Mouse (Mus musculus) T-helper 17 cell (primary cell): ENCODE measurements around the gene Sik3.
"Not testable (repeated sequence)": the region's sequence is repeated elsewhere in the genome, so short reads cannot be mapped to it uniquely, and the experiment has no call there.

Source experiments
- in situ Hi-C, 2 experiments: fragments of 300-600 bp; cut with MboI, MseI; formaldehyde crosslinking; loops; 1 replicate in 1 of 2; 2 replicates in 1 of 2; pipeline ENCODE4 v1.15.1; 2025; ENCODE audit warnings: high pct_unique_total_duplicates in 2 of 2

The Sik3 gene

DNA sequence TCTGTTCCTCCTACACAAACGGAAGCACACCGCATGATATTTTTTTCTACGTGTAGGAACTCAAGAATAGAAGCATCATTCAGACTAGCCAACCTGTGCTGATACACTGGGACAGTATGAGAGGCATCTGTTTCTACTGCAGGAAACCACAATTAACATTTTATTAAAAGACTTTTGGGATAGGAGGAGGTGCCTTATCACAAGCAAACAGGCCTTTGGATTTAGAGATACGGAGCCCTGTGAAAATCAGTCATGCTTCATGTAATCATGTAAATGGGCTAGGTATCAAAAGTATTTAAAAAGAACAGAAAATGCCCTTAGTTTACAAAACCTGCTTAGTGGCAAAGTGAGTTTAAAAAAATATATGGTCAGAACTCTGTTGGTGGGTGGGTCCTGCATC, 136.1 kb downstream of the Sik3 start:
- in situ Hi-C loops, result no loop called here

DNA sequence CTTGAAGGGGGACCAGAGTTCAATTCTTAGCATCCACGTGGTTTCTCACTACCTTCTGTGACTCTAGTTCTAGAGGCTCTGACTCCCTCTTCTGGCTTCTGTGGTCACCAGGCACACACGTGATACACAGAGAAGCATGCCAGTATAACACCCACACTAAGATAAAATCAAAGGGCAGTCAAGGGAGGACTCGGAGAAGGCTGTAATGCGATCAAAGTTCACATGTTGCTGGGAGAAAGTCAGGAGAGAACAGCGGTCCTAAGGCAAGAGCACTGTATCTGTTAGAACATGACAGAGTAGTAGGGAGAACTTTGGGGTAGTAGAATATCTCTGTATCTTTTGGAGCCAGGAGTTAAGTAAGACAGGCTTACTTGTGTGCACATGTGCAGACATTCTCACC, 136.8 kb downstream of the Sik3 start:
- in situ Hi-C loops, result no loop called here

DNA sequence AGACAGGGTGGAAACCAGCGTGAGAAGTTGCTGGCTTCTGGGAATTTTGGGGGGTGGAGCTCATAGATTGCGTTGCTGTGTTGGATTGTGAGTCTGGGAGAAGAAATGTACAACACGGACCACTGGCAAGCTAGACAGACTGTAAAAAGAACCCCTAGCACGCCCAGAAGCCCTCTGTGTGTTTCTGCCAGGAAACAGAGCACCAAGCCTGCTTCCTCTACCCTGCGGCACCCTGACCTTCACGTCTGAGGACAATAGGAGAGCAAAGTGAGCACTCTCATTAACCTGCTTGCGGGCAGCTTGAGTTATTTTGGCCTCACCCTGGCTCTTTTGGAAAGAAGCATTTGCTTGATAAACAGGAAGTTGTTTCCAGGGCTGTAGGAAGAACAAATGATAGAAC, 137.5 kb downstream of the Sik3 start:
- in situ Hi-C loops, result no loop called here

DNA sequence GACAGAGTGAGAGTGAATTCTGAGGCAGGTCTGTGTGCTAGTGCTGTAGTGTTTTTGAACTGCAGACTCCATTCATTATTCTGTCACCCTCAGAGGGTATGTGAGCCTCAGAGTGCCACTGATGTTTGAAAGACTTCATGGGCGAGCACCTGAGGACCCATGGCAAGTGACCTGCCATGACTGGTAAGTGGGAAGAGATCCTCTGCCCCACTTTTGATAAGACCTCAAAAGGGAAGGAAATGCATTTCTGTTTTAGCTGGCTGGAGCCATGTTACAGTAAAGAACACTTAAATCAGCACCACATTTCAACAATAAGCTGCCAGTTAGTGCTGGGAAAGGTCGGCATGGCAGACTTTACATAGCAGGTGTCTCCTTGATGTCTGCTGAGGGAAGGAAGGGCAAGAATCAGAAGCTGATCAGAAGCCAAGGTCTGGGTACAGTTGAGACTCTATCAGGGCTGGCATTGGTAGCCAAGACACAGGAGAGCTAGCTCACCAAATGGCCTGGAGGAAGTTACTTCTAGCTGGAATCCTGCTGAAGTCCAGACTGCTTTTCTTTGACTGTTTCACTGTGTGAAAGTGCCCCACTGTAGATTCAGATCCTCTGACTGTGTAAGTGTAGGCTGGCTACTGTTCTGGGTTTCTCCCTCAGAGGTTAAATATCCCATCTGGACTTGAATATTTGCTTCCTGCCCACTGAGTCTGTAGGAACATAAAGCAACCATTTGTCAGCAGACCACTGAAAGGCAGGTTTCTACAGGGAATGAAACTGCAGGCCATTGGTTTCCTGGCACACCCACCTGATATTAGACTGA, 138.5 kb downstream of the Sik3 start:
- in situ Hi-C loops, result no loop called here

DNA sequence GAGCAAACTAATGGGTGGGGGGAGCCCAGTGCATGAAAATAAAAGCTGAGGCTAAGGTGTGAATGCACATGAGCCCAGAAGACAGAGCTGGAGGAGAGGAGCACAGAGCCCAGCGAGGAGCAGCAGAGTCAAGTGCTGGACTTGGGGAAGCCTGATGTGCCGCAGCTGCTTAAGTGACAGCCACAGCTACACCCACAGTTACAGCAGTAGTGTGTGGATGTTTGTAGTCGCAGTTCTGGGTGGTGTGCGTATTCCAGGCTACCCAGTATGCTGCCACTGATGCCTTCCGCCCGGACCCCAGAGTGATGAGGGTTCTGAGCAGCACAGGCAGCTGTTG, 139.1 kb downstream of the Sik3 start:
- in situ Hi-C loops, result no loop called here

DNA sequence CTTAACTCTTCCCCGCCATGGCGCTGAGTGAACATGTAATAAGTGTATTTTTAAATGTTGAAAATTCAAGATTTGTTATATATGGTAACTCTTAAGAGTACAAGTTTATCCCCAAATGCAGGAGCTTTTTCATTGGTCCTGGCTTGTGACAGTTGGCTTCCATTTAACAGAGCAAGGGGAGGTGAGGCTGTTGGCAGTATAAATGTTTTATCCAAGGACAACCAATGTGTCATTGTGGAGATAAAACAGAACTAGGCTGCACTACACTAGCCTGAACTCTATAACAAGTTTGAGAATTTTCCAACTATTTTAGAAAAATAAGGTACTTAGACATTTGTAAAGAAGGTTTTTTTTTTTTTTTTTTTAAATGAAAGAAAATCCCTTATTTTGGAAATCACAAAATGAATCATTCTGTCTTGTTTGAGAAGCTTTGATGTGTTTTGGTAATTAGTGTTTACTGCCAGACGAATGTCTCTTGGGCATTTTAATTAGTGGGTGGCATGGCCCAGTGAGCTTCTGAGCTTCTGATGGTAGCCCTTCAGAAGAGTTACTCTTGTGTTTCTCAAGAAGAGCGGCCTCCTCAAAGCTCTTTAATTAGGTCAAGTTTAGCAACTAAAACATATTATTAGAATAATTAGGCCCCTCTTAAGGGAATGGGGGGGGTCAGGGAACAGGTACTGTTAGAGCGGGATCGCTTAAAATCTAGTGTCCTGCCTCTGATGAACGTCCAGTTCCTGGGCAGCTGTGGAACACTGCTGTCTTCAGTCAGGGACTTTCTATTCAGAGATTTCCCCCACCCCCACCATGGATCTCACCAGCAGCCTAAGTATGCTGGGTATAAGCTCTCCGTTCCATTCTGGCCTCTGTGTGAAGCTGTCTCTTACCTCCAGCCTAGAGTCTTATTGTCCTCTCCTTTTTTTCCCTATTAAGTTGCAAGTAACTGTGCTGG, 139.7 kb downstream of the Sik3 start:
- in situ Hi-C loops, result no loop called here

DNA sequence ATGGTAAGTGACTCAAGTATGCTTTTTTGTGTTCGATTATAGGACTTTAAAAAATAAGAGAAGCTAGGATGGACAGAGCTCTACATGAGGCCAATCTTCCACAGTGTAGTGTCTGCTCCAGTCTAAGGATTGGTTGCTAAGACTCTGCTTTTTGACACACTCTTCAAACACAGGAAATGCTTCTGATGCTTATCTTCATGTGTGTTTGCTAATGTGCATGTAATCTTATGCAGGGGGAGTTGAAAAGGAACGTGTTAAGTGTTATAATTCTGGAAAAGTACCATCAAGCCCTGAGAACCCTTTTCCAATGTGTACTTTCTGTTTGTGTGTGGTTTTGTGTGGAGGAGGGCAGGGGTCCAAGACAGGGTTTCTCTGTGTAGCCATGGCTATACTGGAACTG, 141.8 kb downstream of the Sik3 start:
- in situ Hi-C loops, result no loop called here

DNA sequence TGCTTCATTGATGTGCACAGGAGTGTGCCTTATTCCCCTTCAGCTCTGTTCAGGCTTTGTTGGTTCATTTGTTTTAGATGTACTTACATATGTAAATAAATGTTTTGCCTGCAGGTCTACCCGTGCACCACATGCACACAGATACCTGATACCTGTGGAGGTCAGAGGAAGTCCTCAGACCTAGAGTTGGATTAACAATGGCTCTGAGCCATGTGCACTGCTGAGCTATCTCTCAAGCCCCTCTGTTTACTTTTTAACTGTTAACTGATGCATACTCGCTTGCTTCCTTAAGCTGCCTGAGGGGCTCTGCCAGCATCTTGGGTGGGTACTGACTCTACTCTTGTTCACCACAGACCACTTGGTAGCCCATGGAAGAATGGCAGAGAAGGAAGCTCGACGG, 142.4 kb downstream of the Sik3 start:
- in situ Hi-C loops, result no loop called here

DNA sequence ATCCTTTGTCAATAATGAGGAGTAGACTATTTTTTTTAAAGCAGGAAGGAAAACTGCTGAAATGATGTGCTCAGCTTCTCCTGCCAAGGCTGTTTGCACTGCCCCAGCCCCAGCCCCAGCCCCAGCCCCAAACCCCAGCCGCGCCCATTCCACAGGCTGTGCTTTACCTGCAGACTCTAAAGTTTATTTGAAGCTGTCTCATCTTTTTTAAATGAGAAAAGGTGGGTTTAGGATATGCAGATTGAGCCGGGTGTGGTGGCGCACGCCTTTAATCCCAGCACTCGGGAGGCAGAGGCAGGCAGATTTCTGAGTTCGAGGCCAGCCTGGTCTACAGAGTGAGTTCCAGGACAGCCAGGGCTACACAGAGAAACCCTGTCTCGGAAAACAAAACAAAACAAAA, 143.2 kb downstream of the Sik3 start:
- in situ Hi-C loops, result not testable (repeated sequence)

DNA sequence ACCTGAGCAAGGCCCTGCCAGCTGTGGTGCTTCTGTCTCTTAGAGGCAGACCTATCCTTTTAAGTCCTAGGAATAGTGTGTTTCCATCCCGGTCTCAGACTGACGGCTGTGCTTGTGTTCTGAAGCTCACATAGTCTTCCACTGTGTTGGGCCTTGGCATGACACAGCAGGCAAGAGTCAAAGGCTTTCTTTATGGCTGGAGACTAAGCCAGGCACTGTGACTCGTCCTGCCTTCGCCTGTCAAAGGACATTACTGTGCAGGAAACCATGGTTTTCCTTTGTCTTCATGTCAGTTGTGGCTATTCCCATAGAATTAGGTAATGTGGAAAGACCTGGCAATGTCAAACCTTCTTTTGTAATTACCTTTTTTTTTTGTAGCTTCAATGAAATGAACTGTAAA, 144.1 kb downstream of the Sik3 start:
- in situ Hi-C loops, result no loop called here

DNA sequence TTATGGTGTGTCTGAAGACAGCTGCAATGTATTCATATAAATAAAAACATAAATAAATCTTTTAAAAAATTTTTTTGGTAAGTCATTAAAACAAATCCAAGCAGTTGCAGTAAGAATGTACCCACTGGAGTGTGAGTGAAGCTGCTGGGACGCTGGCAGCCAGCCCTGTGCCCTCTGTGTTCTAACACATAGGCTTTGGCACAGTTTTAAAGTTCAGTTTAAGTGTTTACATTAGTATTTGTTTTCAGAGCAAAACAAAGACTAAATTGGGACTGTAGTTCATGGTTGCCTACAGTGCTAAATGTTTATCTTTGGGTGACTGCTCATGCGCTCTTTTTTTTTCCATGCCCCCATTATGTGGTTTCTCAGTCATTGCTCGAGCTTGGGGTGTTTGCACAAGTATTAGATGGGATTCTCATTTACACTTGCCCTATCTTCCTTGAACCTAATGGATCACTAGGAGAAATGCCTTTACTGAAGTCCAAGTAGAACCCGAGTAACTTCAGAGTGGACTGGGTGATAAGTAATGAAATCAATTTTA, 145.7 kb downstream of the Sik3 start:
- in situ Hi-C loops, result no loop called here

DNA sequence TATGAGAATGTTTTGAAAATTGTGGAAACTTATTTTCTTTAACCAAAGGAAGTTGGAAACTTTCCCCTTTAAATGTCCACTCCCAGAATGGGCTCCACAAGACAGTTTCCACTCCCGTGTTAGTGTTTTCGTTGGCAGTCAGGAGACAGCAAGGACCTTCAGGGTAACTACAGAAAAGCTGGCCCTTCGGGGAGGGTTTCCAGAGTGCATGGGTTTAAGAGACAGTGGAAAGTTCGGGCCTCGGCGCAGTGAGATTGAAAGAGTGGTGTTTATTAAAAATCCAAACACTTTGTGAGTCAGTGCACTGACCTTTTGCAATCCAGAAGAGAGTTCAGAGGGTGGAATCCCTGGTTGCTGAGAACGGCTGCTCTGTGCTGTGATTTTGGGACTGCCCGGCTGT, 150.8 kb downstream of the Sik3 start:
- in situ Hi-C loops, result no loop called here

DNA sequence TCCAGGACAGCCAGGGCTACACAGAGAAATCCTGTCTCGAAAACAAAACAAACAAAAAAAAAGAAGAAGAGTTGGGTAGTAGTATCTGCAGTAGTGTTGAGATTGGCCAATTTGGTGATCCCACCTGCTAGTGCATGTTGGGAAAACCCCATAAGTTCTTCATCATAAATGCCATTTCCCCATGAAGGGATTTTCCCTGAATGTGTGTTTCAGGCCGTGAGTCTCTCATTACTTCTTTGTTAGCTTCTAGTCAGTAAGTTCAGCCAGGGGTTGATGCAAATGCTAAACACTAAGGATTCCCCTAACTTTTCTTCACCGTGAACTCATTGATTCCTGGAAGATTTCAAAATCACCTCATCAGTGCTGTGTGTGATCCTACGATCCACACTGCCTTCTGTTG, 156.2 kb downstream of the Sik3 start:
- in situ Hi-C loops, result no loop called here

DNA sequence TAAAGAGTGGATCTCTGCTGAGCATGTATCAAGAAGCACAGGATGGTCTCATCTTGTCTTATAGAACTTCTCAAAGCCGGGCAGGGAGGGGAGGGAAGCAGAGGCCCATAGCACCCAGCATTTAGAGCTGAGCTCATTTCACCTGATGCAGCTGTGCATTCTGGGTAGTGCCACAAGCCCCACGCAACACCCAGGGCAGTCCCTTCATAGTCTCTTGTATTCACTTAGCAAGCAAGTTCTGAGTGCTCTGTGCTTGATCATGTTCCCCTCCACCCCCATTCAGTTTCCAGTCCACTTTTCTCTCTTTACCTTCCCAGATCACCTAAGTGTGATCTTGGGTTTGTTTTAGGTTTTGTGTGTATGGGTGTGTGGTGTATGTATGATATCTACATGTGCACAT, 159.6 kb downstream of the Sik3 start:
- in situ Hi-C loops, result loop anchor here in 1 of 2 experiments (5.0 kb wide), 1 partner anchor 50 kb away; no protein-coding TSS in a partner anchor

DNA sequence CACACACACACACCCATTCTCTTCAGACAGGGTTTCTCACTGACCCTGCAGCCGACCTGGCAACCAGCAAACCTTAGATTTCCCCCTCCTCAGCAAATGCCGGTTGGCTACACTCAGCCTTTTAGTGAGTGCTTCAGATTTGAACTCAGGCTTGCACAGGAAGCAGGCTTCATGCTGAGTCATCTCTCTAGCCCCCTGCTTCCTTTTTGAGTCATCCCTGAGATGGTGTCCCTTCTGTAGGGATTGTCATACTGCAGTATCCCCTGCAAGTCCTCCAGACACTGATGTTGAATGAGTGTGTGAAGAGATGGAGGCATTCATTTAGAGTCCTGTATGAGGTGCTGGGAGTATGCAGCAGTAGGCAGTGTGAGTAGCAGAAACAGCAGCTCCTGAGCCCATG, 160.3 kb downstream of the Sik3 start:
- in situ Hi-C loops, result loop anchor here in 1 of 2 experiments (5.0 kb wide), 1 partner anchor 51 kb away; no protein-coding TSS in a partner anchor

DNA sequence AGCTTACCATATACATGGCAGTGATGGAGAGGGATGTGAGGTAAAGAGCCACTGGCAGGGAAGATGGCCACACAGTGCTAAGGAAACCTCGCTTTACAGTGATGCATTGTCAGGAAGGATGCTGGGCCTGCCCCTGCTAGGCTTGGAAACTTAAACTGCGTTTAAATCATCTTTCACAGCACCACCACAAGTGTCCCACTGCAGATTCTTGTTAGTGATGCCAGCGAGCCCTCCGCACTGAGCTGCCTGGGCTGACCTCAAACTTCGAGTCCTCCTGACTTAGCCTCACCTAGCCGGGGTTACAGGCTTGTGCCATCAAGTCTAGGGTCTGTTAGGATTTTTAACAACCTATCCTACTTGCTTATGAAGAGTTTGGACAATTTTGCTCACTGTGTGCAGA, 161.3 kb downstream of the Sik3 start:
- in situ Hi-C loops, result loop anchor here in 1 of 2 experiments (5.0 kb wide), 1 partner anchor 52 kb away; no protein-coding TSS in a partner anchor

DNA sequence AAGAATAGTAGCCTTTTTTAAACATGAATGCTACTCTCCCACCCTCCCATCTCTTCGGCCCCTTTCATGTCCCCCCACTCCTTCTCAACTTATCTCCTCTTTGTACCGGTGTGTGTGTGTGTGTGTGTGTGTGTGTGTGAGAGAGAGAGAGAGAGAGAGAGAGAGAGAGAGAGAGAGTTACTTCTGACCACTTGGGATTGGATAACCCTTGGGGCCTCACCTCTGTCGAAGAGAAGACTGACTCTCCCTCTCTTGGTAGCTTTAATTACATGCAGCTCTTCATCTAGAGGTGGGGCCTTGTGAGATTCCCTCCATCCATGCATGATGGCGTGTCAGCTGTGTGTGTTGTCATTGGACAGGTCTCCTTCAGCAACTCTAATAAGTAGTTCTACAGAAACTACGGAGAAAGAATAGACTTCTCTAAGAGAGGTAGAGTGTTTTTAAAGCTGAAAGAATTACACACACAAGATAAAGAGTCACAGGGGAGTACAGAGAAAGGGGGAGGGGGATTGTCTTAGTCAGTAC, 162.2 kb downstream of the Sik3 start:
- in situ Hi-C loops, result loop anchor here in 1 of 2 experiments (5.0 kb wide), 1 partner anchor 53 kb away; no protein-coding TSS in a partner anchor

DNA sequence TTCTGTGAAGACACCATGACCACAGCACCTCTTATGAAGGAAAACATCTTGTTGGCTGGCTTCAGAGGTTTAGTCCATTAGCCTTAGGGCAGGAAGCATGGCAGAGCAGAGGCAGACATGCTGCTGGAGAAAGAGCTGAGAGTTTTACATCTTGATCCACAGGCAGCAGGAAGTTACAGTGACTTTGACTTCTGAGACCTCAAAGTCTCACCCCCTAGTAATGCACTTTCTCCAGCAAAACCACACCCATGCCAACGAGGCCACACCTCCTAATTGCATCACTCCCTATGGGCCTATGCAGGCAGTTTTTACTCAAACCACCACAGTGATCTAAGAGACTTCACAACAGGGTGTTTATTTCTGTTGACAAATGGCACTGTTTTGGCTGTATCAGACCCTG, 162.7 kb downstream of the Sik3 start:
- in situ Hi-C loops, result no loop called here

DNA sequence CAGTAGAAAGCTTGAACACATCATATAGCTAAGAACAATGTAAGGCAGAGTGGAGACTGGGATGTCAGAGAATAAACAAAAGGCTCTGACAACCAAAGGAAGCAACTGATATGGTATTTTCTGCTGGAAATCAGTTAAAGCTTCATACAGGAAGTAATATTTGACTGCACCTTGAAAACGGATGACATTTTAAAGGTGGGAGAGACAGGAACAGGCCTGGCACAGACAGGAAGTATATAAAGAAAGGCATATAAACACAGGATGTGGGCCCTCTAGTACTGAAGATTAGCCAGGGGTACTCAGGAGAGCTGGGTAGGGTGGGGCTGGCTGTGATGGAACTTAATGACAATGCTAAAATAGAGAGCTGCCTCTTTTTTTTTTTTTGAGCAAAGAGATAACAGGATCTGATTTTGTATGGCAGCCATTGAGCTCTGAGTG, 163.3 kb downstream of the Sik3 start:
- in situ Hi-C loops, result no loop called here

DNA sequence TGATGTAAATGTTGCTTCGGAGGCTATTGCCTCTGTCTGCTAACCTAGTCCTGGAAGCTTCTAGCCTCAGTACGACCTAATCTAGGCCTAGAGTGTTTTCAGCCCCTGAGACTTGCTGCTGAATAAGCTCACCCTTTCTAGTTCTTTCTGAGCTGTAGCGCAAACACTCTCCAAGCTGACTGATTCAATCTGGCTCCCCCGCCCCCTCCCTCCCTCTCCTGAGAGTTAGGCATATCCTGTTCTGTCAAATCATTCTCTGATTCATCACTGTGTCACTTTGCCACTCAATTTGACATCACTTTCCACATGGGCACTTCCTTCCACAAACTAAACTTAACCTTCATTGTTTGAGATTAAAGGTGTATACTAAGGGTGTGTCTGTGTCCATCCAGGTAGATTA, 164.0 kb downstream of the Sik3 start:
- in situ Hi-C loops, result no loop called here

DNA sequence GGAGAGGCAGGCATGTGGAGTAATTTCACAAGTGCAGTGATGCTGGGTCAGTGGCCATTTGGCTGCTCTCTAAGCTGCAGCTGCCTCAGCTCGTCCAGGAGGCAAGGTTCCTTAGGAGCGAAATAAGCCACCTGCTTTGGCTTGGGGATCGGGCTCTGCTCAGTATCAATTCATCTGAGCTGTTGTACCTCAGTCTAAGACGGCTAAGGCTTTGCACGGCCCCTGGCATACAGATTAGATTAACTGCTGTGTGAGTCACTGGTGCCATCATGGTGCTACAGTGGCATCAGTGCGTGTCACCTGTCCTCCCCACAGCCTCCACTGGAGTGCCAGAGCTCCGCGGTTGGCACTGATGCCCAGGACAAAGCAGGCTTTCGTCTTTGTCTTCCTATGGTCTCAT, 166.0 kb downstream of the Sik3 start:
- in situ Hi-C loops, result no loop called here

DNA sequence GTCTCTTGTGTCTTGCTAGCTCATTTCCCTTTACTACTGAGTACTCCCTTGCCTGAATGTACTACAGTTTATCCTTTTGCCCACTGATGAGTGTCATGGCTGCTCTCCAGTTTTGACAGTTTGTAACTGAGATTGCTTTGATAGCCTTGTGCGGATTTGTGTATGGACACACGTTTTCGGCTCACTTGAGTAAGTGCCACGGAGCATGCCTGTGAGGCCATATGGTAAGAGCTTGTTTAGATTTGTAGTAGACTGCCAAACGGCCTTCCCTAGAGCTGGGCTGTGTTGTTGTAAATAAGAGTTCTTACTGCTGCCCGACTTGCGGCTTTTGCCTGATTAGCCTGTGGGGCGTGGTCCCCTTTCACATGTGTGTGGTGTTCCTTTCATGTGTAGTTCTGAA, 168.7 kb downstream of the Sik3 start:
- in situ Hi-C loops, result no loop called here
